Mouse (Mus musculus): ENCODE data around the gene Zfp619. TPM values are rescaled to one million over a fixed set of nuclear protein-coding genes. Genes with fewer than 3 reads are reported as not detected.
"Not testable (repeated sequence)": the region's sequence is repeated elsewhere in the genome, so short reads cannot be mapped to it uniquely, and the experiment has no call there.

Zfp619 gene
- polyA plus RNA-seq, 1 experiment from 2014 or later: 2.0 TPM

DNA sequence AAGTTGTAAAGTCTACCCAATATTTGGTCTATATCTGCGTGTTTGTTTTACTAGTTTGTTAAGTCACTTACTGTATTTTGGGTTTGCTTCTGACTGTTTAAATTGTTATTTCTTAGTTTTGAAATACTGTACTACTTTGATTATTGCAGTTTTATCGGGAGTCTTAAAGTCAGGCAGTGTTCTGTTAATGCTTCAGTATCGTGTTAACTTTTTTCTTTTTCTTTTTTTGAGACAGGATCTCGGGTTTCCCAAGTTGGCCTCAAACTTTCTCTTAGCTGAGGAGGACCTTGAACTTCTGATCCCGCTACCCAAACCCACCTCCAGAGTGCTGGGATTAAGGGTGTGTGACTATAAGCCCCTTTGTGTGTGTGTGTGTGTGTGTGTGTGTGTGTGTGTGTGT, 35.4 kb downstream of the Zfp619 start:
- peak overlapping the region; percentile 75 for H3K4me2 ChIP-seq (ENCODE audit: low read length)
- 6% methylated on average over 5 of the region's 5 CpGs for WGBS
- H3K4me1 ChIP-seq (ENCODE audit: control insufficient read depth in 2 of 2, insufficient read depth in 2 of 2, low read length in 2 of 2): peaks cover 3 to 6% of the 10 kb centered on the region in 2 experiments
- H3K27ac ChIP-seq (replicated peaks in 1 of 2; ENCODE audit: control insufficient read depth in 1 of 2, insufficient read depth in 1 of 2, low read depth in 2 of 2, low read length in 2 of 2): peak overlapping the region; percentile 39 to 93; a peak in 3 of 4 replicates
- H3K9ac ChIP-seq (ENCODE audit: low read length): peak overlapping the region; percentile 84
- H3K36me3 ChIP-seq (ENCODE audit: control insufficient read depth, insufficient read depth, low read length): peaks cover 31% of the 10 kb centered on the region
- ATAC-seq (ENCODE audit: insufficient number of reproducible peaks, insufficient read depth, low FRiP score, low read depth): no peak
- H3K9me3 ChIP-seq (ENCODE audit: control insufficient read depth, low read length): no peaks in the 10 kb centered on the region
- H3K4me3 ChIP-seq (ENCODE audit: control insufficient read depth in 1 of 2, insufficient read depth in 1 of 2, low read depth in 1 of 2, low read length in 2 of 2): peak overlapping the region; percentile 79 to 80
- no peaks in the 10 kb centered on the region for H3K27me3 ChIP-seq (ENCODE audit: control insufficient read depth, insufficient read depth, low read length)

DNA sequence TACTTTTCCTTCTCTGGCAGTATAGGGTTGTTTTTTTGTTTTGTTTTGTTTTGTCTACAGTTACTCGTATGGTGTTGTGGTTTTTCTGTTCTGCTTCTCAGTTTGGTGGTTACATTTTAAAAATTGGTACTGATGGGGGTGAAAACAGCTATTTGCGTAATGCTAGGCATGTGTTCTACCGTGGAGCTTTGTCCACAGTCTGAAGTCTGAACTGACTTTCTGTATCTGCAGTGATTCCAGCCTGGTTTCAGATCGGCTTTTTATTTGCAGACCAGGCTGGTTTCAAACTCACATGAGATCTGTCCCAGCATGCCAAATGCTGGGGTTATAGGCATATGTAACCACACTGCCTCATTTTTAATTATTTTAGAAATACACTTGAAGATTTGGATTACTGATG, 36.3 kb downstream of the Zfp619 start:
- 85% methylated on average over 4 of the region's 4 CpGs for WGBS

DNA sequence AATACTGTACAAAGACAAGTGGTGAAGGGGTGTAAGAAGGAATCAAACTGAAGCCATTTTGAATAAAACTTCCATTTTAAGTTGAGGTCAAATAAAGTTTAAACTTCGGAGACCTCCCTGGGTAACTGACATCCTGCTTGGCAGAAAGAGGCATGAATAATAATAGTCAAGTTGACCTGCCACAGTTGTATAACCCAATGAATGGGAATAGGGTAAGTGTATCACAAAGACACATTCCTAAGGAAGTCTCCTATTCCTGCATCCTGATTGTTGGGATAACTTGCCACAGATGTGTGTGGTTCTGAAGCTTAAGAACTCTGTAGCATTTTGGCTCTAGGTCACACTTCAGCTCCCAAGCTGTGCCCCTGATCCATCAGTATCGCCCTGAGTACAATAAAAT, 62.5 kb downstream of the Zfp619 start:
- Histone ChIP-seq H3K27ac (replicated peaks in 1 of 2; ENCODE audit: control insufficient read depth in 1 of 2, insufficient read depth in 1 of 2, low read depth in 2 of 2, low read length in 2 of 2) (no peak overlapping the region), H3K4me1 (ENCODE audit: control insufficient read depth in 2 of 2, insufficient read depth in 2 of 2, low read length in 2 of 2) (no peaks in the 10 kb centered on the region), H3K4me2 (ENCODE audit: low read length) (no peak overlapping the region), H3K9ac (ENCODE audit: low read length) (no peak overlapping the region), H3K9me3 (ENCODE audit: control insufficient read depth, low read length) (no peaks in the 10 kb centered on the region), H3K4me3 (ENCODE audit: control insufficient read depth in 1 of 2, insufficient read depth in 1 of 2, low read depth in 1 of 2, low read length in 2 of 2) (no peak overlapping the region), H3K36me3 (ENCODE audit: control insufficient read depth, insufficient read depth, low read length) (no peaks in the 10 kb centered on the region), H3K27me3 (ENCODE audit: control insufficient read depth, insufficient read depth, low read length) (no peaks in the 10 kb centered on the region)
- no peak for ATAC-seq (ENCODE audit: insufficient number of reproducible peaks, insufficient read depth, low FRiP score, low read depth)
- 84% methylated on average over 2 of the region's 2 CpGs for WGBS

More for the DNA sequence above, 36.3 kb downstream of the Zfp619 start:
- no peak overlapping the region for H3K4me3 ChIP-seq (ENCODE audit: control insufficient read depth in 1 of 2, insufficient read depth in 1 of 2, low read depth in 1 of 2, low read length in 2 of 2)
- no peak overlapping the region for H3K4me2 ChIP-seq (ENCODE audit: low read length)
- H3K9me3 ChIP-seq (ENCODE audit: control insufficient read depth, low read length): no peaks in the 10 kb centered on the region
- no peak overlapping the region for H3K27ac ChIP-seq (replicated peaks in 1 of 2; ENCODE audit: control insufficient read depth in 1 of 2, insufficient read depth in 1 of 2, low read depth in 2 of 2, low read length in 2 of 2)
- peaks cover 31% of the 10 kb centered on the region for H3K36me3 ChIP-seq (ENCODE audit: control insufficient read depth, insufficient read depth, low read length)
- H3K27me3 ChIP-seq (ENCODE audit: control insufficient read depth, insufficient read depth, low read length): no peaks in the 10 kb centered on the region
- peaks cover 3 to 6% of the 10 kb centered on the region in 2 experiments for H3K4me1 ChIP-seq (ENCODE audit: control insufficient read depth in 2 of 2, insufficient read depth in 2 of 2, low read length in 2 of 2)
- no peak overlapping the region for H3K9ac ChIP-seq (ENCODE audit: low read length)
- ATAC-seq (ENCODE audit: insufficient number of reproducible peaks, insufficient read depth, low FRiP score, low read depth): no peak

DNA sequence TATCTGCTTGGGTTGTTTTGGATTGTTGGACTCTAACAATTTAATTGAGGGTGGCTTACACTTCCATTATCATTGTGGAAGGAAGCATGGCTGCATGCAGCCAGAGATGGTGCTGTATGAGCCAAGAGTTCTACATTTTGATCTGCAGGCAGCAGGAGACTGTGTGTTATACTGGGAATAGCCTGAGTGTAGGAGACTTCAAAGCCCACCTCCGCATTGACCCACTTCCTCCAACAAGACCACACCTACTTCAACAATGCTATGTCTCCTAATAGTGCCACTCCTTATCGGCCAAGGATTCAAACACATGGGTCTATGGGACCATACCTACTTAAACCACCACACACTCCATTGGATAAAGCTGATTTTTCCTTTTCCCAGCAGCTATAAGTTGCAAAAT, 63.0 kb downstream of the Zfp619 start:
- 88% methylated on average over 2 of the region's 2 CpGs for whole genome bisulfite sequencing
- no peak for ATAC-seq (ENCODE audit: insufficient number of reproducible peaks, insufficient read depth, low FRiP score, low read depth)
- Histone ChIP-seq H3K27ac (replicated peaks in 1 of 2; ENCODE audit: control insufficient read depth in 1 of 2, insufficient read depth in 1 of 2, low read depth in 2 of 2, low read length in 2 of 2) (no peak overlapping the region), H3K4me2 (ENCODE audit: low read length) (no peak overlapping the region), H3K4me1 (ENCODE audit: control insufficient read depth in 2 of 2, insufficient read depth in 2 of 2, low read length in 2 of 2) (no peaks in the 10 kb centered on the region), H3K9me3 (ENCODE audit: control insufficient read depth, low read length) (no peaks in the 10 kb centered on the region), H3K4me3 (ENCODE audit: control insufficient read depth in 1 of 2, insufficient read depth in 1 of 2, low read depth in 1 of 2, low read length in 2 of 2) (no peak overlapping the region), H3K27me3 (ENCODE audit: control insufficient read depth, insufficient read depth, low read length) (no peaks in the 10 kb centered on the region), H3K9ac (ENCODE audit: low read length) (no peak overlapping the region), H3K36me3 (ENCODE audit: control insufficient read depth, insufficient read depth, low read length) (no peaks in the 10 kb centered on the region)

DNA sequence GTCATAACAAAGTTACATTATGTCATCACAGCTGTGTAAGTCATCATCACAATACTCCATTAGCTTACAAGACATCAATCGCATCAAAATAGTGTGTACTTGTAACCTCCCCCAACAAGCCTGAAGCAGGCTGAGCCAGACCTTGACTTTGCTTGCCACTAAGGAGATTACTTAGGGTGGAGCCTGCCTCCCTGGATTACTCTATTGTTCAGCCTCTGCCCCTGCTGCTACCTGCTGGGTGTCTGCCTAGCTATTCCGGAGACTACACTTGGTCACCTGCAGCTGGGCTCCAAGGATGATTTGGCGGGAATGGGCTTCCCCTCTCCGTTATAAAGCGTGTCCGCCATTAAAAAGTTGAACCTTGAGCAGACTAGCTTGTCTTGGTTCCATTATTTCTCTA, 69.3 kb downstream of the Zfp619 start:
- not testable (repeated sequence) for H3K4me1 ChIP-seq (ENCODE audit: control insufficient read depth in 2 of 2, insufficient read depth in 2 of 2, low read length in 2 of 2); H3K4me3 ChIP-seq (ENCODE audit: control insufficient read depth in 1 of 2, insufficient read depth in 1 of 2, low read depth in 1 of 2, low read length in 2 of 2); H3K9me3 ChIP-seq (ENCODE audit: control insufficient read depth, low read length); H3K9ac ChIP-seq (ENCODE audit: low read length); ATAC-seq (ENCODE audit: insufficient number of reproducible peaks, insufficient read depth, low FRiP score, low read depth); H3K4me2 ChIP-seq (ENCODE audit: low read length); H3K27me3 ChIP-seq (ENCODE audit: control insufficient read depth, insufficient read depth, low read length); H3K27ac ChIP-seq (replicated peaks in 1 of 2; ENCODE audit: control insufficient read depth in 1 of 2, insufficient read depth in 1 of 2, low read depth in 2 of 2, low read length in 2 of 2); H3K36me3 ChIP-seq (ENCODE audit: control insufficient read depth, insufficient read depth, low read length)
- WGBS: 65% methylated on average over 6 of the region's 6 CpGs

DNA sequence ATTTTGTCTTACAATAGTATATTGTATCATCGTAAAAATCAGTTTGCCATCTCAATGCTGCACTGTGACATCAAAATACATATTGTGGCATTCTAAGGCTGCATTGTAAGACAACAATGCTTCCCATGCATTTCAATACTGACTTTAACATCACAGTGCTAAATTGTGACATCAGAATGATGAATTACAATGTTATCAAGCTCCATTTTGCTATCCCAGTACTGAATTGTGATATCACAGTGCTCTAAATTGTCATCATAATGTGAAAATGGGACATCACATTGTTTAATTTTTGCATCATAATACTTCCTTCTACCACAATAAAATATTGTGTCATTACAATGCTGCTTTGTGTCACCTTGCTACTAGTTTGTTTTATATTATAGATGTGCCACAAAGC, 70.5 kb downstream of the Zfp619 start:
- no peak overlapping the region for H3K27ac ChIP-seq (replicated peaks in 1 of 2; ENCODE audit: control insufficient read depth in 1 of 2, insufficient read depth in 1 of 2, low read depth in 2 of 2, low read length in 2 of 2)
- H3K4me2 ChIP-seq (ENCODE audit: low read length): peak overlapping the region; percentile 63
- 0 out of 2 replicates have a peak overlapping the region, but pooled peaks have one; percentile 66 for H3K9ac ChIP-seq (ENCODE audit: low read length)
- no peaks in the 10 kb centered on the region for H3K27me3 ChIP-seq (ENCODE audit: control insufficient read depth, insufficient read depth, low read length)
- H3K36me3 ChIP-seq (ENCODE audit: control insufficient read depth, insufficient read depth, low read length): no peaks in the 10 kb centered on the region
- no peaks in the 10 kb centered on the region for H3K4me1 ChIP-seq (ENCODE audit: control insufficient read depth in 2 of 2, insufficient read depth in 2 of 2, low read length in 2 of 2)
- H3K4me3 ChIP-seq (ENCODE audit: control insufficient read depth in 1 of 2, insufficient read depth in 1 of 2, low read depth in 1 of 2, low read length in 2 of 2): peak overlapping the region in 1 of 2 experiments; percentile 44; a peak in 2 of 4 replicates
- no peaks in the 10 kb centered on the region for H3K9me3 ChIP-seq (ENCODE audit: control insufficient read depth, low read length)
- ATAC-seq (ENCODE audit: insufficient number of reproducible peaks, insufficient read depth, low FRiP score, low read depth): no peak
- 91% methylated on average over 1 of the region's 1 CpGs for WGBS

DNA sequence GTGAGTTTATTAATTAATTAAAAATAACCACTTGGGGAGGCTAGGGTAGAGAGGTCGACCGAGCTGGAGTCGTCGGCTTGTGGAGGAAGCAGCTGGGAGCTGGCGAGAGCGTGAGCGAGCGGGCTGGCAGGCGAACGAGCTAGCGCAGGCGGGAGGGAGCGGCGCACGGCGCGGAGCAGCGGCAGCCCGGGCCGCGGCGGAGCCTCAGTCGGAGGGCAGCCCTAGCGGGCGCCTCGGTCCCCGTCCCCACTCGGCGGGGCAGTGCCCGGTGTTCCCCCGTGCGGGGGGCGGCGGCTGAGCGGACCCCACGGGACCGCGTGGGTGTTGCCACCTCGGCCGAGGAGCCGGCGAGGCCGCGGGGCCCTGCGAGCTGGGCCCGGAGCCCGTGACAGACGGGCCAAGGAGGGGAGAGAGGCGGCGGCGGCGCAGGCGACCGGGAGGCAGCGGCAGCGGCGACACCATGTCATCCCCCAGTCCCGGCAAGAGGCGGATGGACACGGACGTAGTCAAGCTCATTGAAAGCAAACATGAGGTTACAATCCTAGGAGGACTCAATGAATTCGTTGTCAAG, 71.0 kb downstream of the Zfp619 start:
- Histone ChIP-seq H3K4me2 (ENCODE audit: low read length) (peak overlapping the region; percentile 63), H3K4me3 (ENCODE audit: control insufficient read depth in 1 of 2, insufficient read depth in 1 of 2, low read depth in 1 of 2, low read length in 2 of 2) (peak overlapping the region; percentile 44 to 63), H3K9ac (ENCODE audit: low read length) (peak overlapping the region; percentile 66)
- peak; percentile 75 for ATAC-seq (ENCODE audit: insufficient number of reproducible peaks, insufficient read depth, low FRiP score, low read depth)
- H3K27ac ChIP-seq (replicated peaks in 1 of 2; ENCODE audit: control insufficient read depth in 1 of 2, insufficient read depth in 1 of 2, low read depth in 2 of 2, low read length in 2 of 2); H3K9me3 ChIP-seq (ENCODE audit: control insufficient read depth, low read length); H3K4me1 ChIP-seq (ENCODE audit: control insufficient read depth in 2 of 2, insufficient read depth in 2 of 2, low read length in 2 of 2); H3K36me3 ChIP-seq (ENCODE audit: control insufficient read depth, insufficient read depth, low read length); H3K27me3 ChIP-seq (ENCODE audit: control insufficient read depth, insufficient read depth, low read length): not testable (repeated sequence)
- WGBS: 2% methylated on average over 49 of the region's 62 CpGs

DNA sequence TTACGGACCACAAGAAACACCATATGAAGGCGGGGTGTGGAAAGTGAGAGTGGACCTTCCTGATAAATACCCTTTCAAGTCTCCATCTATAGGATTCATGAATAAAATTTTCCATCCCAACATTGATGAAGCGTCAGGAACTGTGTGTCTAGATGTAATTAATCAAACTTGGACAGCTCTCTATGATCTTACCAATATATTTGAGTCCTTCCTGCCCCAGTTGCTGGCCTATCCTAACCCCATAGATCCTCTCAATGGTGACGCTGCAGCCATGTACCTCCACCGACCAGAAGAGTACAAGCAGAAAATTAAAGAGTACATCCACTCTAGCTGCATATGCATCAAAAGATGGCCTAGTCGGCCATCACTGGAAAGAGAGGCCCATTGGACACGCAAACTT, 71.5 kb downstream of the Zfp619 start:
- ATAC-seq (ENCODE audit: insufficient number of reproducible peaks, insufficient read depth, low FRiP score, low read depth); H3K27me3 ChIP-seq (ENCODE audit: control insufficient read depth, insufficient read depth, low read length); H3K4me1 ChIP-seq (ENCODE audit: control insufficient read depth in 2 of 2, insufficient read depth in 2 of 2, low read length in 2 of 2); H3K9me3 ChIP-seq (ENCODE audit: control insufficient read depth, low read length); H3K27ac ChIP-seq (replicated peaks in 1 of 2; ENCODE audit: control insufficient read depth in 1 of 2, insufficient read depth in 1 of 2, low read depth in 2 of 2, low read length in 2 of 2); H3K36me3 ChIP-seq (ENCODE audit: control insufficient read depth, insufficient read depth, low read length): not testable (repeated sequence)
- H3K4me3 ChIP-seq (ENCODE audit: control insufficient read depth in 1 of 2, insufficient read depth in 1 of 2, low read depth in 1 of 2, low read length in 2 of 2): peak overlapping the region; percentile 44 to 63
- H3K4me2 ChIP-seq (ENCODE audit: low read length): peak overlapping the region; percentile 63
- WGBS: 48% methylated on average over 7 of the region's 7 CpGs
- H3K9ac ChIP-seq (ENCODE audit: low read length): 0 out of 2 replicates have a peak overlapping the region, but pooled peaks have one; percentile 66
